Mouse (Mus musculus) midbrain, postnatal 0 days (tissue): Measurements from ENCODE around the gene Plekhg5. TPM values are rescaled to one million over a fixed set of nuclear protein-coding genes. Genes with fewer than 3 reads are reported as not detected.

ENCODE experiments used
- ATAC-seq: fragments of 200-750 bp; cut with Nextera tagmentation; 2 replicates; pipeline ENCODE4 v1.8.0; 2017; ENCODE audit warnings: moderate number of reproducible peaks, mild to moderate bottlenecking, moderate TSS enrichment, moderate library complexity; ENCODE audit not compliant: low FRiP score
- DNase-seq: peaks from one replicate; pipeline ENCODE4 v3.0.0-alpha.2; 2015; ENCODE audit warnings: low spot score
- H3K27ac ChIP-seq: fragments of 300-500 bp; sonication (generic); 2 replicates; pipeline ENCODE4 v1.5.1; 2014; ENCODE audit warnings: low read depth, mild to moderate bottlenecking, low read length, mixed read lengths
- H3K27me3 ChIP-seq: fragments of 300-500 bp; sonication (generic); 2 replicates; pipeline ENCODE4 v1.6.1; 2014; ENCODE audit warnings: low read length, control low read depth, mixed read lengths; ENCODE audit not compliant: insufficient read depth
- H3K36me3 ChIP-seq: fragments of 300-500 bp; sonication (generic); 2 replicates; pipeline ENCODE4 v1.6.1; 2014; ENCODE audit warnings: low read length, control low read depth, mixed read lengths; ENCODE audit not compliant: insufficient read depth
- H3K4me1 ChIP-seq: fragments of 300-500 bp; sonication (generic); 2 replicates; pipeline ENCODE4 v1.6.1; 2014; ENCODE audit warnings: mild to moderate bottlenecking, control low read depth, antibody characterized with exemption, low read length, mixed read lengths; ENCODE audit not compliant: insufficient read depth
- H3K4me2 ChIP-seq: fragments of 300-500 bp; sonication (generic); 2 replicates; pipeline ENCODE4 v1.6.1; 2014; ENCODE audit warnings: low read depth, mild to moderate bottlenecking, low read length, mixed read lengths; ENCODE audit not compliant: poor library complexity, severe bottlenecking
- H3K4me3 ChIP-seq: fragments of 300-500 bp; sonication (generic); 2 replicates; pipeline ENCODE4 v1.5.1; 2014; ENCODE audit warnings: low read depth, mild to moderate bottlenecking, low read length, moderate library complexity
- H3K9ac ChIP-seq: fragments of 300-500 bp; sonication (generic); replicated peaks from 2 replicates; pipeline ENCODE4 v1.6.1; 2014; ENCODE audit warnings: mild to moderate bottlenecking, low read length, moderate library complexity, mixed read lengths; ENCODE audit not compliant: poor library complexity, severe bottlenecking
- H3K9me3 ChIP-seq: fragments of 300-500 bp; sonication (generic); 2 replicates; pipeline ENCODE4 v1.6.1; 2016; ENCODE audit warnings: low read length, control low read depth
- CTCF ChIP-seq: IDR thresholded peaks from 2 replicates; pipeline ENCODE4 v1.5.1; 2016; ENCODE audit warnings: antibody characterized with exemption, mild to moderate bottlenecking
- WGBS: fragments of 180-500 bp; shearing (Covaris S2); extraction: QIAGEN DNeasy Blood & Tissue Kit; methylation state at CpG from one replicate; pipeline ENCODE4 v1.1.7; 2014; 5-methylcytosine and 5-hydroxymethylcytosine counted together
- polyA plus RNA-seq: library from polyadenylated mRNA; unstranded; fragments of >200 nt; fragmentation: Nextera tagmentation; extraction: Ambion mirVana; gene quantifications from 2 replicates; pipeline ENCODE4 v1.2.1, GENCODE M21; 2015
- total RNA-seq: library from RNA; depleted of rRNA; stranded (reverse); fragments of >200 nt; gene quantifications from 2 replicates; pipeline ENCODE4 v1.2.3, GENCODE M21; 2014

Gene Plekhg5
- total and polyA plus RNA-seq, 2 experiments from 2014 or later, result 13.0 to 33.5 TPM

DNA sequence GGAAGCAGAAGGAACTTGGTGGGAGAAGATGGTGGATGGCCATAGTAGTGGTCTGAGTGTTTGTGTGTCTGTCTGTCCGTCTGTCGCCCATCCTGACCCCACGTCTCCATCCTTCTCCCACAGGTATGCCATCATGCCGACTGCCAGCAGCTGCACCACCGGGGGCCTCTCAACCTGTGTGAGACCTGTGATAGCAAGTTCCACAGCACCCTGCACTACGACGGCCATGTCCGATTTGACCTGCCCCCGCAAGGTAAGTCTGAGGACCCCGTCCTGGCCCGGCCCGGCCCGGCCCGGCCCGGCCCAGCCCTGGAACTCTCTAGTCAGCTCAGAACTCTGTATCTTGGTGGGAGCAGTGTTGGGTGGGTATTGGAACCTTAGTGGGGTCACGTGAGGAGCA is 29.6 kb downstream of the Plekhg5 start:
- no peak for DNase-seq
- H3K27ac ChIP-seq, result no peak overlapping the region
- no peak overlapping the region for H3K9ac ChIP-seq
- no peak overlapping the region for H3K4me2 ChIP-seq
- H3K4me3 ChIP-seq, result no peak overlapping the region
- WGBS, result 93% methylated on average over 16 of the region's 16 CpGs
- H3K9me3 ChIP-seq, result no peaks in the 10 kb centered on the region
- H3K27me3 ChIP-seq, result no peaks in the 10 kb centered on the region
- no peak for TF ChIP-seq CTCF
- H3K36me3 ChIP-seq, result peaks cover 20% of the 10 kb centered on the region
- no peaks in the 10 kb centered on the region for H3K4me1 ChIP-seq
- no peak for ATAC-seq

DNA sequence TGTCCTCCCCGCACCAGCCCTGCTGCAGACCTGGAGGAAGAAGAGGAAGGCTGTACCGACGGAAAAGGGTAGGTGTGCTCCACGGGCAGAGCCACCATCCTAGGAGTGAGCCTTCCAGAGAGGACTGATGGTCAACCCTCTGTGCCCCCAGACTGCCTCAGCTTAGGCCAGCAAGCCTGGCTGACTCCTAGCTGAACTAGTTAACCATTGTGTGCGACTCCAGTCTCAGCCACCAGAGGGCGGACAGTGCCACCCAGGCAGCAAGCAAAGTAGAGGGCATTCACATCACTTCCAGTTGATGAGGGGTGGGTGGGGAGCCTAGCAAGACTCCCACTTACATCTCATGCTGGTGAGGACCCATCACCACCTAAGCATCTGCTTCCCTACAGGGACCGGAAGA is 30.7 kb downstream of the Plekhg5 start:
- DNase-seq (no peak), ATAC-seq (no peak)
- TF ChIP-seq CTCF, result peak; percentile 81
- WGBS, result 34% methylated on average over 7 of the region's 7 CpGs
- peaks cover 20% of the 10 kb centered on the region for H3K36me3 ChIP-seq
- no peaks in the 10 kb centered on the region for H3K27me3 ChIP-seq
- H3K27ac ChIP-seq, result no peak overlapping the region
- no peak overlapping the region for H3K9ac ChIP-seq
- no peak overlapping the region for H3K4me3 ChIP-seq
- no peak overlapping the region for H3K4me2 ChIP-seq
- 0 out of 2 replicates have a peak, but pooled peaks cover 3% of the 10 kb centered on the region for H3K4me1 ChIP-seq
- H3K9me3 ChIP-seq, result no peaks in the 10 kb centered on the region

DNA sequence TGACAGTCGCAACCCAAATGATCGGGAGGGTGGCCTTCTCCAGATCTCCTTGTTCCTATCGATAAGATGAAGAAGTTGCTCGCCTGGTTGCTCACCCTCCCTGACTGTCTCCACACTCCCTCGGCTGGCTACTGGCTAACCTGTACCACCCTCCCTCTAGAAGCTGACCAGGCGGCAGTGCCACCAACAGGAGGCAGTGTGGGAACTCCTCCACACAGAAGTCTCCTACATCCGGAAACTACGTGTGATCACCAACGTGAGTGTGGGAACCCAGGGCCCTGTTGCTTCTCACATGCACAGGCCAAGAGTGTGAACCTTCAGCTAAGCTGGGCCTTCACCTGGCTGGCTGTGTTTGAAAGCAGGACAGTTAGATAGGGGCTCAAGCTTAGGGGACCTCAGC is 34.4 kb downstream of the Plekhg5 start:
- Histone ChIP-seq H3K36me3 (peaks cover 20% of the 10 kb centered on the region), H3K4me1 (peaks cover 10% of the 10 kb centered on the region; the same call in 1 of the 2 replicates), H3K4me2 (no peak overlapping the region), H3K9me3 (no peaks in the 10 kb centered on the region), H3K9ac (no peak overlapping the region), H3K4me3 (no peak overlapping the region), H3K27me3 (no peaks in the 10 kb centered on the region), H3K27ac (no peak overlapping the region)
- ATAC-seq, result no peak
- peak; percentile 50 for TF ChIP-seq CTCF
- WGBS, result 55% methylated on average over 9 of the region's 9 CpGs
- no peak for DNase-seq

DNA sequence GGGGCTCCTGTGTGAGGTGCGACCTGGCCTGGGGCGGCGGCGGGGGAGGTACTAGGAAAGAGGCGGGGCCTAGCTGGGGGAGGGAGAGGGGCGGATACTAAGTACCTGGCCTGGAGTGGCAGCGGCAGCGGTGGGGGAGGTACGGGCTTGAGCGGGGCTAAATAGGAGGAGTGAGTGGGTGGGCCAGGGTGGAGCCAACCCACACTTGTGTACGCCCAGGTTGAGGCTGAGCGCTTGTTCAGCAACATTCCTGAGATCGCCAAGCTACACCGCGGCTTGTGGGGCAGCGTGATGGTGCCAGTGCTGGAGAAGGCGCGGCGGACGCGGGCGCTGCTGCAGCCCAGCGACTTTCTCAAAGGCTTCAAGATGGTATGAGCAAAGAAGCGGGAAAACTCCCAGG is 35.2 kb downstream of the Plekhg5 start:
- H3K4me1 ChIP-seq, result peaks cover 10% of the 10 kb centered on the region; the same call in 1 of the 2 replicates
- WGBS, result 8% methylated on average over 24 of the region's 24 CpGs
- H3K9me3 ChIP-seq, result no peaks in the 10 kb centered on the region
- DNase-seq, result peak; percentile 19
- no peaks in the 10 kb centered on the region for H3K27me3 ChIP-seq
- H3K4me3 ChIP-seq, result peak overlapping the region; percentile 29
- peak overlapping the region; percentile 57 for H3K4me2 ChIP-seq
- H3K27ac ChIP-seq, result peak overlapping the region; percentile 62
- peak overlapping the region; percentile 29; the same call in 1 of the 2 replicates for H3K9ac ChIP-seq
- TF ChIP-seq CTCF, result no peak
- ATAC-seq, result peak; percentile 33
- peaks cover 15% of the 10 kb centered on the region for H3K36me3 ChIP-seq

DNA sequence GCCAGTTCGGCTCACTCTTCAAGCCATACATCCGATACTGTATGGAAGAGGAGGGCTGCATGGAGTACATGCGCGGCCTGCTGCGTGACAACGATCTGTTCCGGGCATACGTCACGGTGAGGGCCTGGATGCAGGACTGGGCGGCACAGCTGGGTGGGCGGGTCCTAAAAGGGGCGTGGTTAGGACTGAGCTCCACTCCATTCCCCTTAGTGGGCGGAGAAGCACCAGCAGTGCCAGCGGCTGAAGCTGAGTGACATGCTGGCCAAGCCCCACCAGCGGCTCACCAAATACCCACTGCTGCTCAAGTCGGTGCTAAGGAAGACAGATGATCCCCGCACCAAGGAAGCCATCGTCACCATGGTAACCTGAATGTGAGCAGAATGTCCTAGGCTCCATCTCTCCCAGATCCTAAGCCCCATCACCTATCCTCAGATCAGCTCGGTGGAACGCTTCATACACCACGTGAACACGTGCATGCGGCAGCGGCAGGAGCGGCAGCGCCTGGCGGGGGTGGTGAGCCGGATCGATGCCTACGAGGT is 35.7 kb downstream of the Plekhg5 start:
- 5% methylated on average over 30 of the region's 30 CpGs for WGBS
- H3K4me1 ChIP-seq, result peaks cover 10% of the 10 kb centered on the region; the same call in 1 of the 2 replicates

DNA sequence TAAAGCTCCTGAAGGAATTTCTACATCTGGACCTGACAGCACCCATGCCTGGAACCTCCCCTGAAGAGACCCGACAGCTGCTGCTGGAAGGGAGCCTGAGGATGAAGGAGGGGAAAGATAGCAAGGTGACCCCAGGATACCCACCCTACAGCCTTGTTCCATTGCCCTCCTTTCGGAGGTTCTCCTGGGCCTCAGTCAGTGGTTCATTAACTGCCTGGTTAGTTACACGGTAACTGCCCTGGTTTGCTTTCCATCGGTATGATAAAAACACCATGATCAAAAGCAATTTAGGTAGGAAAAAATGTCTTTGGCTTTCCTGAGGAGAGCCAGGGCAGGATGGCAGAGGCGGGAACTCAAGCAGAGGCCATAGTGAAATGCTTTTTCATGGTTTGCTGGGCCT is 36.4 kb downstream of the Plekhg5 start:
- WGBS, result 78% methylated on average over 5 of the region's 5 CpGs
- H3K27me3 ChIP-seq, result no peaks in the 10 kb centered on the region
- ATAC-seq (no peak), DNase-seq (no peak)
- peak overlapping the region; percentile 62; the same call in 1 of the 2 replicates for H3K27ac ChIP-seq
- peaks cover 10% of the 10 kb centered on the region for H3K36me3 ChIP-seq
- peak overlapping the region; percentile 29; the same call in 1 of the 2 replicates for H3K9ac ChIP-seq
- H3K4me3 ChIP-seq, result peak overlapping the region; percentile 29
- no peaks in the 10 kb centered on the region for H3K9me3 ChIP-seq
- H3K4me1 ChIP-seq, result peaks cover 10% of the 10 kb centered on the region; the same call in 1 of the 2 replicates
- no peak for TF ChIP-seq CTCF
- H3K4me2 ChIP-seq, result peak overlapping the region; percentile 57

More for the DNA sequence above, 35.7 kb downstream of the Plekhg5 start:
- peaks cover 15% of the 10 kb centered on the region for H3K36me3 ChIP-seq
- no peaks in the 10 kb centered on the region for H3K9me3 ChIP-seq
- peak overlapping the region; percentile 29 for H3K4me3 ChIP-seq
- peak overlapping the region; percentile 62 for H3K27ac ChIP-seq
- DNase-seq (peak; percentile 87), ATAC-seq (peak; percentile 82)
- H3K9ac ChIP-seq, result peak overlapping the region; percentile 29
- H3K27me3 ChIP-seq, result no peaks in the 10 kb centered on the region
- TF ChIP-seq CTCF, result no peak
- peak overlapping the region; percentile 57 for H3K4me2 ChIP-seq
